Mouse (Mus musculus) right cerebral cortex, adult 18-20 months (tissue): ENCODE results near the gene Fam189a2.

Experiments
- DNase-seq: peaks from one replicate; pipeline ENCODE4 v3.0.0; 2022; ENCODE audit warnings: mixed read lengths

Fam189a2 gene

GRCm38 (mm10) chr19:24030871-24031556 lies at the start of gene Fam189a2:
TSS of gene Fam189a2 (minus strand) at chr19:24031019.
- no peak for DNase-seq

DNA sequence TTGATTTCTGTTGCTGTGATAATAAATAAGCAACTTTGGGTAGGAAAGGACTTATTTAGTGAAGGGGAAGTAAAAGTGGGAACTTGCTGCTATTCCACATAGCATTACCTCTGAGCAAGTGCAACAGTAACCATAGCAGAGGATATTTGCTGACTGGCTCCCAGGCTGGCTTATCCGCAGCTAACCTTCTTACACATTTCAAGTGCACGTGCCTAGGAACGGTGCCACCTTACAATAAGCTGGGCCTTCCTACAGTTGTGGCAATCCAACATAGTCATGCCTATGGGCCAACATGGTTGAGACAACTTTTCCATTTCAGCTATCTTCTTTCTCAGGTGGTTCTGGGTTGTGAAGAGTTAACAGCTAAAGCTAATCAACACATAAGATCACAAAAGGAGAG lies 46.8 kb upstream of the Fam189a2 start:
- no peak for DNase-seq

DNA sequence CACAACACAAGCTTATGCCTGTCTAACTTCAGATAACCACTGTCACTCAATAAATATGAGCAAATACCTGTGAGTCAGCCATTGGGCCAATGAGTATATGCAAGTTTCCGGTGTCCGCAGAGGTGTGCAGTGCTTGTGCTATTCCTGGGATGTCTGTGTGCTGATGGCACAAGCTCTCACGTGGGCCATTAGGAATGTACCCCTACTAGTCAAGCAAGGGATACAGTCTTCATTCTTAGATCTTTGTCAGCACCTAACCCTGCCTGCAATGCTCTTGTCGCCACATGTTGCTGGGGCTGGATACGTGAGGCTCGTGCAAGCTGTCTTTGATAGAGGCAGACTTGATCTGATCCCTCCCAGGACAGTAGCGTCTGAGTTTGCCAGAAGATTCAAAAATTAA lies 45.7 kb upstream of the Fam189a2 start:
- no peak for DNase-seq

DNA sequence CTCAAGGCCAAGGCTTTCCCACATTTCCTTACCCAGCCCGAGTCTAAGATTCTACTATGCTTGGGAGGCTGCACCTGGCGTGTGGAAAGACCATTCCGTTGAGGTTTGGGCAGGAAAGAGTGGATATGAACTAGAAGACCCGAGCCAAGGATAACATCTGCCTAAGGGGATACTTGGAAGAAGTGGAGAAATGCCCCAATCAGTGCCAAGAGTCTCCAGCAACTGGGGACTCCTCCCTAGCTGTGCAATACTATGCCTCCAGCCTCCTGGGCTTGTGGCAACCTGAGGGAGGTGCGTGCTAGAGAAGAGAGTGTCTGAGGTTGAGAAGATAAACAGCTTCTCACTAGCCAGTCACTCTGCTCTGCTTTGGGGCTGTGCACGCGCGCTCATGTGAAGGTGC lies 45.1 kb upstream of the Fam189a2 start:
- no peak for DNase-seq

- no peak for DNase-seq
Observed at GRCm38 (mm10) chr19:24073155-24073554, 42.3 kb upstream of the Fam189a2 start.

- no peak for DNase-seq
Observed at GRCm38 (mm10) chr19:24064348-24064895, 33.6 kb upstream of the Fam189a2 start.

GRCm38 (mm10) chr19:24063585-24063984 lies 32.8 kb upstream of the Fam189a2 start:
- DNase-seq: no peak

- DNase-seq: no peak
Observed at GRCm38 (mm10) chr19:24058851-24059250, 28.0 kb upstream of the Fam189a2 start.

- DNase-seq: no peak
Observed at GRCm38 (mm10) chr19:24058021-24058420, 27.2 kb upstream of the Fam189a2 start.

- no peak for DNase-seq
Observed at GRCm38 (mm10) chr19:24056880-24057279, 26.1 kb upstream of the Fam189a2 start.

DNA sequence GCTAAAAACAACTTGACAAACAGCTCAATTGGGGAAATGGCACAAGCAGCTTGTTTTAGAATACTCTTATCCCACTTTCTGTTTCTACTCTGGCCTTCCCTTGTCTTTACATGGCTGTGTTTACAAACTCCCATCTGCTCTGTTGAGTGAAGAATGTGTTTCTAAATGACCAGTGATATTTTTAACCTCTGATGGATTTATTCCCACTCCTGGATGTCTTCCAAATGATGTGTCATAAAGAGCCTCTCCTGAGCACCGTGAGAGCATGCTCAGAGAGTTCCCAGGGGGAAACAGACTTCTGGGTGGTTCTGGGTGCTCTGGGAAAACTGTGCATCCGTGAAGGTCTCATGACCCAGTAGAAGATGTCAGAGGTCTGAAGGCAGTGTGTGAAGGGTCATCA lies 24.1 kb upstream of the Fam189a2 start:
- DNase-seq: peak; percentile 11

GRCm38 (mm10) chr19:24054265-24054664 lies 23.4 kb upstream of the Fam189a2 start:
- no peak for DNase-seq

DNA sequence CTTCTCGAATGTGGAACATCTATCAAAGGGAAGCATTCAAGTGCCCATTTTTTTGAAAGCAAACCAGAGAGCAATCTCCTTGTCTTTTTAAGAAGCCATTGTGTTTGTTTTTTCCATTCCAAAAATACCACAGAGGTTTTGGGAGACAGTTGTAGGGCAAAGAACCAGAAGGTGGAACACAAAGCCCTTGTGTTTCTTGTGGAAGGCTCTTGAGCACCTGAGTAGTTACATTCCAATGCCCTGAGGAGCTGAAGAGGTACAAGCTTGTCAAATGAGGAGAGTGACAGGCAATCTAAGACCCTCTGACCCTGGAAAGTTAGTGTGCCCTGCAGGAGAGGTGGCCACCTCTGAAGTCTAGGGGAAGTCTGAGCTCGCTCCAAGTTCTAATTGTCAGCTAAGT lies 19.7 kb upstream of the Fam189a2 start:
- no peak for DNase-seq

DNA sequence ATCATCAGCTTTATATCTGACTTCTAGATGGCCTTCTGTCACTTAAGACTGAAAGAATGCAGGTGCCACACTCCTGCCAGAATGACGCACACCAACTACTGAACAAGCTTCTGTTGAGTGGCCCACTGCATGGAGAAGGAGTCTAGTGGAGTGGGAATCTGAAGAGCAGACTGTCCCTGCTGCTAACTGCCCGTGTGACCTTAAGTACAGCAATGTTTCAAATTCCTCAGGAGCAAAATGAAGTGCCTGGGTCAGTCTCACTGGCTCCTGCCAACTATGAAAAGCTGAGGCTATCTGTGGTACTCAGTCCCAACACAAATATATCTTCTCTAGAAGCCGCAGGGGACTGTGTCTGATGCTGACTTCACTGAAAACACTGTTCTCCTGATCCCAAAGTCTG lies 18.5 kb upstream of the Fam189a2 start:
- DNase-seq: no peak

DNA sequence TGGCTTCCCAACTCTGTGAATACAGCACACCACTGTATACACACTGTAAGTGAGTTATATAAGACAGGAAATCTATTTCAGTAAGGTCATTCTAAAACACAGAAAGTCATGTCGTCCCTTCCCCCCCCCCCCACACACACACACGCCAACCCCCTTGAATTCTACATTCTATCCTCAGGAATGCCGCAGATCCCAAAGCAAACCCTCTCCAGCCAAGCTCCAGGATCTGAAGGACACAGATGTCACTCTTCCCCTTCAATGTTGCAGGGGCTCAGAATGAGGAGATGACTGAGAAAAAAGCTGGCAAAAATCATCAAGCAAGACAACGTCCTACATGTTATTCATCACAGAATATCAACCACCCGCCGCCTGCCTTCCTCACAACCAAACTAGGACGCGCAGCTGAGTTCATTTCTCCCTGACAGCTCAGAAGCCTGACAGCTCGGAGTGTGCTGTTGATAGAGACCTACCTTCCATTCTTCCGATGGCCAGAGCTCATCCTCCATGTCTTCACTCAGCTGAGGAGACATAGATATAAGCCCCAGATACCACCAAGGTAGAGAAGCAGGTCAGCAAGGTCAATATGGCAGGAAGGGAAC lies 15.7 kb upstream of the Fam189a2 start:
- DNase-seq: no peak

DNA sequence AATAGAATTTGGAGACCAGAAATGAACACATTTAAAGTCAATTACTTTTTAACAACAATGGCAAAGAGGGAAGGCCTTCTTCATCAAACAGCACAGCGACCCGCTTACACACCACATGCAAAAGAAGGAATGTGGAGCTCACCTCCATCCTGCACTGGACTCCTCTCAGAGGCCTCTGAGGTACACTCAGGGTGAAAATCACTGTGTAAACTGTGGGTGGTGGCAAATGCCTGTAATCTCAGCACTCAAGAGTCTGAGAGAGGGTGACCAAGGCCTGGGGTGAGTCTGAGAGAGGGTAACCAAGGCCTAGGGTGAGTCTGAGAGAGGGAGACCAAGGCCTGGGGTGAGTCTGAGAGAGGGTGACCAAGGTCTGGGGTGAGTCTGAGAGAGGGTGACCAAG lies 11.6 kb upstream of the Fam189a2 start:
- no peak for DNase-seq

DNA sequence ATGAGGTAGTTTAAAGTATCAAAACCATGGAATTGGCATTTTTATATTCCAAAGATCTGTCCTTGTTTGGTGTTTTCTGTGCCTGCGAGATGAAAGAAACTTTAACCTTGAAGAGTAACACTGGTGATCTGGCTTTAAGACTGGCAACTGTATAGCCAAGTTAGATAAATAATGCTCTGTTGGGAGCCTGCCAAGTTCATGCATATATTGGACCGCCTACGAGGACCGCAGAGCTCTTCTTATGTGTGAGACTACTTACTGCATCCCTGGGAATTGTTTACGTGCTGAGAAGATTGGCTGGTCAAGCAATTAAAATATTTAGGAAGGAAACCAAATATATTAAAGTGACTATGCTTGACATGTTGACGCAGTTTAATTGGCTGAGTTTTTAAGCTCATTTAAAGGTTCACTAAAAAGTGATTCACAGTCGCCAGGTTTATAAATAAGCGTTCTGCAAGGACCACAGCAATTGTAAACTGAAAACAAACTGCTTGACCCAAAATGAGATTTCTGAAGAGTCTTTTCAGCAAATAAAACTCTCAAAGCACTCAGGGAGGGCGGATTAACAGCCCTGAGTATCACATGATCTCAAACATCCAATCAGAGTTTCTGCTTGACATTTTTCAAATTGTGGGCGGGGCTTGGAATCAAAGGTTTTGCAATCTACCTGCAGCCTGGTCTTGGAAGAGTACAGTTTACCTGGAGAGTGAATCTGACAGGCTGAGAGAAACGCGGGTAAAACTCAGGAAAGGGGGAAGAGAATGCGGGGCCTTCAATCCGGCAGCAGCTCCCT lies 8.4 kb upstream of the Fam189a2 start:
- no peak for DNase-seq

DNA sequence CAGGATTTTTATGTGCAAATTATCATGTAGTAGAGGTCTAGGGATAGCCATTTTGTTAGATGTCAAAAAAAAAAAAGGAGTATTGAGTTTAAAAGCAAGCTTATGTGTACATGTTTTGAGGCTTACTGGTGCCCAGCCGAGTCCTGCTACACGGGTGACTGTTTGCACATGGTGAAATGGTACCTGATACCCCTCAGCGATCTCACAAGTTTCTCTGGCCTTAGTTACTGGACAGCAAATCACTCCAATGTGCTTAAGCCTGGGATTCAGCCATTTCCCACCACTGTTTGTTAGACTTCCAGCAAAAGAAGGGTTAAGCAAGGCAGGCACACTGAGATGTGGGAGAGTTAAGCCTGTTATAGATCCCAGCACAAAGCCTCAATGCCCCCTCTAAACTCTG lies 3.5 kb upstream of the Fam189a2 start:
- DNase-seq: no peak

DNA sequence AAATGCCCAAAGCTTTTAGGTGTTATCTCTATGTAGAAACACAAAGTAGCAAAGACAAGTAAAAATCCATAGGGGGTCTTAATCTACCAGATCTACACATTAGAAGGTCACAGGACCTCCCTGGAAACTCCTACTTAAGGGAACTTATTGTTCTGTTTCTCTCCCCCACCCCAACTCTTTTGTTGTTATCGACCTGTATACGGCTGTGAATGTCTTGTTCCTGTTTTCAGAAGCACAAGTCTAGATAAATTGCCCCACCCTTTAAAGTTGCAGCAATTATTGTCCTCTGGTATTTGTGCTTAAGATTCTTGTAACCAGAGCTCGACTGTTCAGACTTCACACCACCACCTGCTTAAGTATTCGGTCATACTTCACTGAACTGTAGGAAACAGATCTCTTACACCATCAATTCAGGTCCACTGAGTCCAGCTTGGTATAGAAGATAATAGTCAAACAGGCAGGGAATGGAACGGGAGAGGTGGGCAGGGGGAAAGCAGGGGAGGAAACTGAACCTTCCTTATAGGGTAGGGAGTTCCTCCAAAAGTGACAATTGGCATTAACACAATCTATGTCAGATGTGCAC lies 1.9 kb upstream of the Fam189a2 start:
- DNase-seq: no peak

DNA sequence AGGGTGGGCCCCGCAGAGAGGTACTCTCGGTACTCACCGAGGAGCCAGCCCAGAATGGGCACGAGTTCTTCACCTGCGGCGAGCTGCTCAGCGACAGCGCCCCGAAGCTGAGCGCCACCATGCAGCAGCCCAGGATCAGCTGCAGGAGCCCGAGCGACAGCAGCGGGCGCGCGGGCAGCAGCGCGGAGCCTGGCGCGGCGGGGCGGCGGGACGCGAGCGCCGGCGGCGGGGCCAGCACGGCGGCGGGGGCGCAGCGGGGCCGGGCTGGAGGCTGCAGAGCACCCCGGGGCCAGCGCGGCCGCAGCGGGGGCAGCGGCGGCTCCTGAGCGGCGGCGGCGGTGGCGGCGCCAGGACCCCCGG lies 328 bp downstream of the Fam189a2 start:
- peak; percentile 46 for DNase-seq

DNA sequence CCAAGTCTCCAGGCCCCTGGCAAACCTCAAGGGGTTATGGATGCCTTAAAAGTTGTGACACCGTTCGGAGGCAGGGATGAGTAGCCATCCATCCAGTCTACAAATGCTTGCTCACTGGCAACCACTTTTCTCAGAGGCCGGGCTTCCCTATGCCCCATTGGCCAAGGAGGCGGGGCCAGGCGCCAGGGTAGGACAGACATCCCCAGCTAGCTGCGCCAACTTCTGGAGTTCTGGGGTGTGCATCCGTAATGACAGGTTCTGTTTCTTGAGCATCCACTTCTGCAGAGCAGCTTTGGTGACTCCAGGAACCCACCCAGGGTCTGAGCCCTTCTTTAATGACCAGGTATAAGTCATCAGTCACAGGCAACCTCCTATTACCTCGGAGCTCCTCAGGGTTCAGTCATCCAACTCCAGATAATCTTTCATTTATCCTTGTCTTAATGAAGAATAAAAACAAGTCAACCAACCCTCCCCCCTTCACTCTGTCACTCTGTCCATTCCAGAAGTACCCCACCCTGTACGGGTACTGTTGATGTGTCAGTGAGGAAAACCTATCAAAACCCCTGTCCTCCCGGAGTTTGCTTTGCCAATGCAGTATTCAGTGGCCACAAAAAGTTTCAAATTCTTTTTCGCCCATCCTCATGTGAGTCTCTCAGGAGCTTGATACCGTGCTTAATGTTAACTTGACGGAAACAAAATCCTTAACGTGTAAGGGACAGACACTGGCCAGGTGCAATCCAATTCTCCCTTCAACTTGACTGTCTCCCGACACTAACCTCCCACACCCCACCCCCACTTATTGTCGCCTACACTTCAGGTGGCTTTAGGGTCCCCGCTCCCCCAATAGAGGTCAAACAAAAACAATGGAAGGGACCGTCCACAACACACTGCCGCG lies 956 bp downstream of the Fam189a2 start:
- DNase-seq: no peak

DNA sequence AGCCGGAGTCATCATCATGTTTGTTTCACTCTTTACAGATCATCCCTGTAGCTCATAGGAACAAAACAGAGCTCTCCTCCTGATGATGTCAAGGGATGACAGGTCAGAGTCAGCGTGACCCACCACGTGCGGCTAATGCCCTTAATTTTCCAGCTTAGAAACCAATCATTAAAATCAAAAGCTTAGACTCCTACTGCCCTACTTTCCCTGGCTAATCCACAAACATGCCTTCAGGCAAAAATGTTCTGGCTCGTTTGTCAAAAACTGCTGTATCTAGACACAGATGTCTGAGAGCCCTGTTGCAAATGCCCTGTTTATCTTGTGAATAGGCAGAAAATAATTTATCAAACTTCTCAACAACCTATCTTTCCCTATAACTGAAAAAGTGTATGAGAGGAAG lies 4.9 kb downstream of the Fam189a2 start:
- no peak for DNase-seq
